Mouse (Mus musculus): ENCODE measurements around the gene Bbox1. TPM values are rescaled to one million over a fixed set of nuclear protein-coding genes. Genes with fewer than 3 reads are reported as not detected.

Bbox1 gene
- polyA plus RNA-seq, 1 experiment = 0.27 TPM

DNA sequence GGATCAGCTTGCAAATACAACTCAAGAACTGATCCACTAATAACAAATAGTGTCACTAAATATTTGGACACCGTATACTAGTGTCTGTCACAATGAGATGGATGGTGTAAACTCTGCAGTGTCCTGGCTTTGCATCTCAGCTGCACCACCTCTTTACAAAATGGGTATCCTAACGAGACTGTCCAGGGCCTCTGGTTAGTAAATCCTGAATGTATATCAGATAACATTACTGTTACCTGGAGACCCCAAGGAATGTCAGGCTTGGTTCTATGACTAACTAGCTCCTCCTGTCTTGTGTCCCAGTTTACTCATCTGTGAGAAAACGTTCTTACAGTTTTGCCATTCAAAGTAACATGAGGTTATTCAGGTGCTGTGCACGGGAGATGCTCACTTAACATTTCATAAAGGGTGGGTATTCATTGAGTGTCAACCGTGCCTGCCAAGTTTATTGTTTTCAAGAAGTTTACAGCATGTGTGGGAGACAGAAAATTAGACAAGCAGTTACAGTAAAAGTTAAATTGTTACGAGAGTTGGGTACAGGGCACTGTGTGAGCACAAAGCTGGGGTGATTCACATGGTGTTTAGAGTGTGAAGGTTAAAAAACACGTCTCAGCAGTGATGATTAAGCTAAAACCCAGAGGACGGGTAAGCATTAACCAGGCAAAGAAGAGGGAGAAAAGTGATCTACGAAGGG is 99.2 kb downstream of the Bbox1 start:
- WGBS = 75% methylated on average over 9 of the region's 9 CpGs

DNA sequence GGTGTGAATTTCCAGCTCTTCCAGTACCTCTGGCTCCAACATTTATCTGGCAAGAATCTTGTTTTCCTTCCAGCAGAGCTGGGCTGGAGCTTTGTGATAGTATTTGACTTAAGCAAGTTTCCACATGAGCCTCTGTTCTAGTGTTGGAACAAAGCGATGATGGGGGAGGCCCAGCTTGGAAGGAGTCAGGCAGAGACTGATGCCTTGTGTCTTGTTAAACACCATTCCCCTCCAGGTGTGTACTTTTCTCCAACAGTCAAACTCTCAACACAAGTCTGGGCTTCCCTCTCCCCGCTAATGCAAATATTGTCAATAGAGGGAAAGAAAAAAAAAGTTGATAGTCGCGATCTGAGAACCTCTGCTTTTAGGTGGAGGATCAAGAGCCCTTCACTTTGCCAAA is 100.1 kb downstream of the Bbox1 start:
- Histone ChIP-seq H3K27ac (ENCODE audit: control insufficient read depth, insufficient read depth, low read length) (no peak overlapping the region), H3K4me3 (ENCODE audit: control insufficient read depth, insufficient read depth, low read length) (no peak overlapping the region), H3K27me3 (ENCODE audit: control insufficient read depth, insufficient read depth, low read length) (no peaks in the 10 kb centered on the region), H3K4me1 (replicated peaks; ENCODE audit: control insufficient read depth, insufficient read depth, low read length) (no peaks in the 10 kb centered on the region), H3K36me3 (ENCODE audit: control insufficient read depth, insufficient read depth, low read length) (no peaks in the 10 kb centered on the region)
- TF ChIP-seq POLR2A (IDR thresholded peaks at IDR 0.05; ENCODE audit: control insufficient read depth, extremely low read depth, insufficient read depth, low read length, poor library complexity) = no peak
- TF ChIP-seq CTCF (IDR thresholded peaks at IDR 0.05; ENCODE audit: borderline replicate concordance, control insufficient read depth, extremely low read depth, insufficient read depth, low read length, poor library complexity) = no peak
- 89% methylated on average over 4 of the region's 4 CpGs for WGBS
- DNase-seq = no peak

More for the DNA sequence above, 99.2 kb downstream of the Bbox1 start:
- no peak for DNase-seq
- Histone ChIP-seq H3K4me3 (ENCODE audit: control insufficient read depth, insufficient read depth, low read length) (no peak overlapping the region), H3K4me1 (replicated peaks; ENCODE audit: control insufficient read depth, insufficient read depth, low read length) (no peaks in the 10 kb centered on the region), H3K27me3 (ENCODE audit: control insufficient read depth, insufficient read depth, low read length) (no peaks in the 10 kb centered on the region), H3K36me3 (ENCODE audit: control insufficient read depth, insufficient read depth, low read length) (no peaks in the 10 kb centered on the region), H3K27ac (ENCODE audit: control insufficient read depth, insufficient read depth, low read length) (no peak overlapping the region)
- TF ChIP-seq CTCF (IDR thresholded peaks at IDR 0.05; ENCODE audit: borderline replicate concordance, control insufficient read depth, extremely low read depth, insufficient read depth, low read length, poor library complexity) = no peak
- no peak for TF ChIP-seq POLR2A (IDR thresholded peaks at IDR 0.05; ENCODE audit: control insufficient read depth, extremely low read depth, insufficient read depth, low read length, poor library complexity)

Other genes starting within 250 kb of the Bbox1 start
- gene Fibin, start 48.6 kb upstream of the Bbox1 start, polyA plus RNA-seq (2012; rRNA removed) = 0.82 and 0.87 TPM in 2 replicates

Measured in thymus, adult 2 months (tissue).